Mouse (Mus musculus): ENCODE results near the gene Grn.

DNA sequence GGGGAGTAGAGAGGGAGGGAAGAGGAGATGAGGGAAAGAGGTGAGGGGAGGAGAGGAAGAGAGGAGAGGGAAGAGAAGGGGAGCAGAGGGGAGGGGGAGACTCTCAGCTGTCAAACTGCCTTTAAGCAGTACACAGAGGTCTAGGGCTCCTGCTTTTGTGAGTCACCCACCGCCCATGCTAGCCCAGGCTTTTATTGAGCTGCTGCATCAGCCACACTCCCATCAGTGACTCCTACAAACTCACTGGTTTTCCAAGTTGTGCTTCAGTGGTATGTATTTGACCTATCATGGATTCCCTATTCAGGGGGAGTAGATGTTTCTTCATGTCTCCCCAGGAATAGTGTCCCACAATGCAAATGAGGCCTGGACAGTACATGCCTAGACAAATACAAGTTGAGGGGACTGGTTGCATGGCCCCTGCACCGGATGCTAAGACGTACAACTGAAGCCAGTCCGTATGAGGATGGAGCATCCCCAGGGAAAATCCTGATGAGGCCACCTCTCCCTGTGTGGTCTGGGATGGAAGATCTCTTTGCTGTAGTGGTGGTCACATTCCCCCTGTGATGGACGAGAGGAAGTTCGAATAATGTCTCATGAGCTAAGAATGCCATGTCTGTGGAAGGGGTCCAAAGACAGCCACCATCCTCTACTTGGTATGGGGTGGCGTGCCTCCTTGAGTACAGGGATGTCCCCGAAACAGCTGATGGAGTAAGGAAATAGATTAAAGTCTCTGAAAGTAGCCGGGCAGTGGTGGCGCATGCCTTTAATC is 14.9 kb upstream of the Grn start:
- TF ChIP-seq MYOD1 (IDR thresholded peaks at IDR 0.05; ENCODE audit: control insufficient read depth in 1 of 3, insufficient read length in 2 of 3, low read depth in 2 of 3) (no peak), MAX (IDR thresholded peaks at IDR 0.05; ENCODE audit: low read depth) (no peak), POLR2A (IDR thresholded peaks at IDR 0.05; ENCODE audit: insufficient read length, low read depth) (no peak)
